Mouse (Mus musculus) lung, postnatal 0 days (tissue): ENCODE measurements around the gene Tcf15.

Experiments used
- CTCF ChIP-seq: IDR thresholded peaks from 2 replicates; pipeline ENCODE4 v1.5.1; 2016; ENCODE audit warnings: antibody characterized with exemption, mild to moderate bottlenecking
- EP300 ChIP-seq: IDR thresholded peaks from 2 replicates; pipeline ENCODE4 v1.6.1; 2016; ENCODE audit warnings: antibody characterized with exemption, mild to moderate bottlenecking, control low read depth

GRCm38 (mm10) chr2:152177806-152178170 lies 34.4 kb downstream of the Tcf15 start:
- TF ChIP-seq EP300 (no peak), CTCF (no peak)
